Mouse (Mus musculus) kidney, postnatal 4 days (tissue): ENCODE measurements around the gene Fanci.

Experiments used
- DNase-seq, 2 experiments: peaks; one replicate each; pipeline ENCODE4 v3.0.0; 2021; ENCODE audit warnings: mixed read lengths in 2 of 2

Fanci gene

GRCm38 (mm10) chr7:79391883-79392649 is at the start of gene Fanci:
Gene Fanci (plus strand): TSS chr7:79391929.
- DNase-seq = peak; percentile 98

GRCm38 (mm10) chr7:79345902-79346301 is 45.8 kb upstream of the Fanci start:
- peak; percentile 83 to 85 for DNase-seq

- no peak for DNase-seq
These were observed 45.1 kb upstream of the Fanci start for GRCm38 (mm10) chr7:79346555-79347075.

GRCm38 (mm10) chr7:79347108-79347813 is 44.5 kb upstream of the Fanci start:
- DNase-seq = no peak

GRCm38 (mm10) chr7:79348816-79349215 is 42.9 kb upstream of the Fanci start:
- DNase-seq = no peak

GRCm38 (mm10) chr7:79349738-79350386 is 41.9 kb upstream of the Fanci start:
- DNase-seq = peak; percentile 83 to 86

- DNase-seq = peak in 1 of 2 experiments; percentile 31
These were observed 33.2 kb upstream of the Fanci start for GRCm38 (mm10) chr7:79358350-79359182.

GRCm38 (mm10) chr7:79359183-79359435 is 32.6 kb upstream of the Fanci start:
- DNase-seq = no peak

GRCm38 (mm10) chr7:79360056-79360455 is 31.7 kb upstream of the Fanci start:
- peak in 1 of 2 experiments; percentile 16 for DNase-seq

GRCm38 (mm10) chr7:79362208-79362607 is 29.5 kb upstream of the Fanci start:
- DNase-seq = peak in 1 of 2 experiments; percentile 25

GRCm38 (mm10) chr7:79362830-79363229 is 28.9 kb upstream of the Fanci start:
- no peak for DNase-seq

GRCm38 (mm10) chr7:79363370-79364043 is 28.2 kb upstream of the Fanci start:
- DNase-seq = peak; percentile 43 to 56

GRCm38 (mm10) chr7:79368664-79369063 is 23.1 kb upstream of the Fanci start:
- DNase-seq = no peak

GRCm38 (mm10) chr7:79369416-79369815 is 22.3 kb upstream of the Fanci start:
- DNase-seq = no peak

GRCm38 (mm10) chr7:79371321-79371879 is 20.3 kb upstream of the Fanci start:
- DNase-seq = peak; percentile 84 to 85

- no peak for DNase-seq
These were observed 17.7 kb upstream of the Fanci start for GRCm38 (mm10) chr7:79374017-79374416.

GRCm38 (mm10) chr7:79375594-79375993 is 16.1 kb upstream of the Fanci start:
- DNase-seq = no peak

GRCm38 (mm10) chr7:79376516-79377275 is 15.0 kb upstream of the Fanci start:
- DNase-seq = no peak

- DNase-seq = no peak
These were observed 5.2 kb upstream of the Fanci start, which contains the start of gene Rlbp1 for GRCm38 (mm10) chr7:79386422-79387133. Gene Rlbp1 (minus strand): TSS chr7:79387048.

- no peak for DNase-seq
These were observed 4.6 kb upstream of the Fanci start for GRCm38 (mm10) chr7:79387140-79387539.
